Mouse (Mus musculus): ENCODE data around the gene Tgfbr3.
A peak's percentile ranks its signal among the peaks of the same experiment; 100 is the strongest.

Gene Tgfbr3

GRCm38 (mm10) chr5:107289234-107289764 is at the start of gene Tgfbr3:
Gene Tgfbr3, minus strand, starts transcription at chr5:107289629.
- DNase-seq (ENCODE audit: low spot score in 2 of 2) = peak; percentile 21 to 55

GRCm38 (mm10) chr5:107330916-107331421 is 41.5 kb upstream of the Tgfbr3 start, which contains the start of gene Brdt:
Gene Brdt, plus strand, starts transcription at chr5:107331159.
- no peak for DNase-seq (ENCODE audit: low spot score in 2 of 2)

- no peak for DNase-seq (ENCODE audit: low spot score in 2 of 2)
Observed at GRCm38 (mm10) chr5:107320703-107321102, 31.3 kb upstream of the Tgfbr3 start.

GRCm38 (mm10) chr5:107317141-107317540 is 27.7 kb upstream of the Tgfbr3 start:
- no peak for DNase-seq (ENCODE audit: low spot score in 2 of 2)

- DNase-seq (ENCODE audit: low spot score in 2 of 2) = no peak
Observed at GRCm38 (mm10) chr5:107307432-107307831, 18.0 kb upstream of the Tgfbr3 start.

- no peak for DNase-seq (ENCODE audit: low spot score in 2 of 2)
Observed at GRCm38 (mm10) chr5:107304117-107304825, 14.8 kb upstream of the Tgfbr3 start.

- no peak for DNase-seq (ENCODE audit: low spot score in 2 of 2)
Observed at GRCm38 (mm10) chr5:107303350-107303861, 14.0 kb upstream of the Tgfbr3 start.

- no peak for DNase-seq (ENCODE audit: low spot score in 2 of 2)
Observed at GRCm38 (mm10) chr5:107298854-107299253, 9.4 kb upstream of the Tgfbr3 start.

- no peak for DNase-seq (ENCODE audit: low spot score in 2 of 2)
Observed at GRCm38 (mm10) chr5:107296512-107297322, 7.3 kb upstream of the Tgfbr3 start.

GRCm38 (mm10) chr5:107295817-107296511 is 6.5 kb upstream of the Tgfbr3 start:
- no peak for DNase-seq (ENCODE audit: low spot score in 2 of 2)

GRCm38 (mm10) chr5:107295061-107295816 is 5.8 kb upstream of the Tgfbr3 start:
- DNase-seq (ENCODE audit: low spot score in 2 of 2) = no peak

GRCm38 (mm10) chr5:107294041-107294440 is 4.6 kb upstream of the Tgfbr3 start:
- no peak for DNase-seq (ENCODE audit: low spot score in 2 of 2)

- DNase-seq (ENCODE audit: low spot score in 2 of 2) = no peak
Observed at GRCm38 (mm10) chr5:107289986-107290385, 557 bp upstream of the Tgfbr3 start.

- peak in 1 of 2 experiments; percentile 7 for DNase-seq (ENCODE audit: low spot score in 2 of 2)
Observed at GRCm38 (mm10) chr5:107288427-107289233, 799 bp downstream of the Tgfbr3 start.

- DNase-seq (ENCODE audit: low spot score in 2 of 2) = no peak
Observed at GRCm38 (mm10) chr5:107287908-107288267, 1.5 kb downstream of the Tgfbr3 start.

GRCm38 (mm10) chr5:107287254-107287907 is 2.0 kb downstream of the Tgfbr3 start:
- peak; percentile 31 to 68 for DNase-seq (ENCODE audit: low spot score in 2 of 2)

- DNase-seq (ENCODE audit: low spot score in 2 of 2) = no peak
Observed at GRCm38 (mm10) chr5:107285563-107285962, 3.9 kb downstream of the Tgfbr3 start.

GRCm38 (mm10) chr5:107283935-107284524 is 5.4 kb downstream of the Tgfbr3 start:
- no peak for DNase-seq (ENCODE audit: low spot score in 2 of 2)

Data from spleen, postnatal 14 days (tissue).